Mouse (Mus musculus): Measurements from ENCODE around the gene Ppia.

DNA sequence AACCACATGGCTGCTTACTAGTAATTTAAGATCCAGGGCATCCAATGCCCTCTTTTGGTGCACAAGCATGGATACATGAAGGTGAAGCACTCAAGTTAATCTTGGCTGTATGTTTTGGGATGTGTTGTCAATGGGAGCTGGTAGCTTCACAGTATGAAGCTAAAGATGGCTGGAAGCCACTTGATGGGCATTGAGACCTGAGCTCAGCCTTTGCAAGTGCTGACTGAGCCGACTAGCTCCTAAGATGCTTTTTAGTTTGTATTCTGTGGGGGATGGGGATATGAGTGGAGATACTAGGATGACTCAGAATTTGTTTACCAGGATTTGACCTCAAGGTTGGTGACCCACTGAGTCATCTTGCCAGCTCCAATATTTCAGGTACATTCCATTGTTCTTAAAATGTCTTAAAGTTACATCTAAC lies 5.0 kb downstream of the Ppia start:
- no peak for TF ChIP-seq CTCF (IDR thresholded peaks at IDR 0.05; ENCODE audit: low read depth, low read length)
- no peak for TF ChIP-seq POLR2A (IDR thresholded peaks at IDR 0.05; ENCODE audit: extremely low read depth, insufficient read depth, low read length)
